Mouse (Mus musculus) liver, adult 2 months (tissue): Measurements from ENCODE around the gene Sfi1.
"Not testable (repeated sequence)": the region's sequence is repeated elsewhere in the genome, so short reads cannot be mapped to it uniquely, and the experiment has no call there.

Experiments used
- CTCF ChIP-seq: fragments of 200-500 bp; IDR thresholded peaks from 2 replicates; pipeline ENCODE4 v1.5.1; 2011; ENCODE audit warnings: low read depth, low read length, control low read depth
- POLR2A ChIP-seq: fragments of 200-500 bp; IDR thresholded peaks from 2 replicates; pipeline ENCODE4 v1.6.1; 2011; ENCODE audit warnings: low read length, control low read depth; ENCODE audit not compliant: insufficient read depth; ENCODE audit errors: extremely low read depth

DNA sequence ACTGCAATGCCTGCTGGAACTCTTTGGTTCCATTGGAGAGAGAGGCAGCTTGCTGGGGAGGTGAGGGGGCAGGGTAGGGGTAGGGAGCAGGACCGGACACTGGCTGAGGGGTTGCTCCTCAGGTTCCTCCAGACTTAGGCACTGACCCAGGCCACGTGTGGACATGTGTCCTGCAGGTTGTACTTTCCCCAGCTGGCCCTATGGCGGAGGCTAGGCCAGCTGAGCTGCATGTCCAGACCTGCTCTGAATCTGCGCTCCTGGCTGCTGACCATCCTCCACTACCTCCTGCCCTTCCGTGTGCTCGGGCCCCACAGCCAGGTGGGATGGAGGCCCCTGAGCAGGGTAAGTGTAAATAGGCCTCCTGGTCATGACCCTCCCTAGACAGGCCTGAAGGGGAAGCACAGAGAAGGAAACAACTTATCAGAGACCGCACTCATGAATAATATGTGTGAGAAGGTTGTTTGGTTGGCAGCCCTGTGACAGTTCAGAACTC, 65.9 kb downstream of the Sfi1 start:
- TF ChIP-seq CTCF, POLR2A: not testable (repeated sequence)
